Mouse (Mus musculus): ENCODE results near the gene S100z.
A peak's percentile ranks its signal among the peaks of the same experiment; 100 is the strongest.

S100z gene

GRCm38 (mm10) chr13:95478671-95479413, at the start of gene S100z:
TSS of gene S100z (minus strand) at chr13:95478721.
- no peak for DNase-seq (ENCODE audit: low spot score in 2 of 2)

GRCm38 (mm10) chr13:95524674-95525491, 46.4 kb upstream of the S100z start, which contains the start of gene F2rl1:
TSS of gene F2rl1 (minus strand) at chr13:95525227.
- peak; percentile 79 to 87 for DNase-seq (ENCODE audit: low spot score in 2 of 2)

- DNase-seq (ENCODE audit: low spot score in 2 of 2): no peak
These were observed 45.8 kb upstream of the S100z start for GRCm38 (mm10) chr13:95524424-95524673.

- DNase-seq (ENCODE audit: low spot score in 2 of 2): peak; percentile 44 to 60
These were observed 45.3 kb upstream of the S100z start for GRCm38 (mm10) chr13:95523659-95524423.

GRCm38 (mm10) chr13:95522176-95522575, 43.7 kb upstream of the S100z start:
- DNase-seq (ENCODE audit: low spot score in 2 of 2): no peak

- no peak for DNase-seq (ENCODE audit: low spot score in 2 of 2)
These were observed 42.5 kb upstream of the S100z start for GRCm38 (mm10) chr13:95521029-95521428.

- DNase-seq (ENCODE audit: low spot score in 2 of 2): no peak
These were observed 36.2 kb upstream of the S100z start for GRCm38 (mm10) chr13:95514756-95515155.

GRCm38 (mm10) chr13:95510054-95510453, 31.5 kb upstream of the S100z start:
- no peak for DNase-seq (ENCODE audit: low spot score in 2 of 2)

- DNase-seq (ENCODE audit: low spot score in 2 of 2): no peak
These were observed 24.9 kb upstream of the S100z start for GRCm38 (mm10) chr13:95503279-95503917.

- no peak for DNase-seq (ENCODE audit: low spot score in 2 of 2)
These were observed 18.1 kb upstream of the S100z start for GRCm38 (mm10) chr13:95496601-95497000.

- DNase-seq (ENCODE audit: low spot score in 2 of 2): no peak
These were observed 16.3 kb upstream of the S100z start for GRCm38 (mm10) chr13:95494812-95495211.

- no peak for DNase-seq (ENCODE audit: low spot score in 2 of 2)
These were observed 14.8 kb upstream of the S100z start for GRCm38 (mm10) chr13:95493296-95493695.

GRCm38 (mm10) chr13:95491327-95491726, 12.8 kb upstream of the S100z start:
- no peak for DNase-seq (ENCODE audit: low spot score in 2 of 2)

GRCm38 (mm10) chr13:95484664-95485063, 6.1 kb upstream of the S100z start:
- DNase-seq (ENCODE audit: low spot score in 2 of 2): no peak

- peak; percentile 43 to 69 for DNase-seq (ENCODE audit: low spot score in 2 of 2)
These were observed 2.9 kb upstream of the S100z start for GRCm38 (mm10) chr13:95481428-95481827.

GRCm38 (mm10) chr13:95477173-95477572, 1.3 kb downstream of the S100z start:
- no peak for DNase-seq (ENCODE audit: low spot score in 2 of 2)

GRCm38 (mm10) chr13:95475124-95475523, 3.4 kb downstream of the S100z start:
- no peak for DNase-seq (ENCODE audit: low spot score in 2 of 2)

GRCm38 (mm10) chr13:95474294-95474693, 4.2 kb downstream of the S100z start:
- no peak for DNase-seq (ENCODE audit: low spot score in 2 of 2)

GRCm38 (mm10) chr13:95470970-95471369, 7.6 kb downstream of the S100z start:
- no peak for DNase-seq (ENCODE audit: low spot score in 2 of 2)

GRCm38 (mm10) chr13:95451529-95451928, 27.0 kb downstream of the S100z start:
- DNase-seq (ENCODE audit: low spot score in 2 of 2): no peak

GRCm38 (mm10) chr13:95450636-95451210, 27.8 kb downstream of the S100z start:
- no peak for DNase-seq (ENCODE audit: low spot score in 2 of 2)

GRCm38 (mm10) chr13:95449730-95450129, 28.8 kb downstream of the S100z start:
- DNase-seq (ENCODE audit: low spot score in 2 of 2): no peak
